Mouse (Mus musculus) embryonic facial prominence, embryonic 10.5 days (tissue): Measurements from ENCODE around the gene Per2. TPM values are rescaled to one million over a fixed set of nuclear protein-coding genes. Genes with fewer than 3 reads are reported as not detected.
A peak's percentile ranks its signal among the peaks of the same experiment; 100 is the strongest.

Source experiments
- DNase-seq: peaks from one replicate; pipeline ENCODE4 v3.0.0-alpha.2; 2017; ENCODE audit warnings: low spot score
- H3K27ac ChIP-seq: fragments of 300-500 bp; sonication (generic); replicated peaks from 2 replicates; pipeline ENCODE4 v1.5.1; 2016; ENCODE audit warnings: mild to moderate bottlenecking
- H3K27me3 ChIP-seq: fragments of 300-500 bp; sonication (generic); replicated peaks from 2 replicates; pipeline ENCODE4 v1.6.1; 2016; ENCODE audit warnings: low read depth, mild to moderate bottlenecking; ENCODE audit not compliant: poor library complexity, severe bottlenecking
- H3K36me3 ChIP-seq: fragments of 300-500 bp; sonication (generic); replicated peaks from 2 replicates; pipeline ENCODE4 v1.6.1; 2016; ENCODE audit warnings: mild to moderate bottlenecking, moderate library complexity
- H3K4me1 ChIP-seq: fragments of 300-500 bp; sonication (generic); 2 replicates; pipeline ENCODE4 v1.6.1; 2016
- H3K4me3 ChIP-seq: fragments of 300-500 bp; sonication (generic); 2 replicates; pipeline ENCODE4 v1.5.1; 2016; ENCODE audit warnings: mild to moderate bottlenecking, moderate library complexity
- H3K9me3 ChIP-seq: fragments of 300-500 bp; sonication (generic); 2 replicates; pipeline ENCODE4 v1.6.1; 2016; ENCODE audit warnings: mild to moderate bottlenecking
- WGBS: fragments of 180-500 bp; shearing (Covaris S2); methylation state at CpG from one replicate; pipeline ENCODE4 v1.1.7; 2016; 5-methylcytosine and 5-hydroxymethylcytosine counted together
- polyA plus RNA-seq: library from polyadenylated mRNA; unstranded; fragments of >200 nt; fragmentation: Nextera tagmentation; extraction: Ambion mirVana; gene quantifications from 2 replicates; pipeline ENCODE4 v1.2.1, GENCODE M21; 2016

Gene Per2
- 1.3 and 2.0 TPM in 2 replicates for polyA plus RNA-seq

DNA sequence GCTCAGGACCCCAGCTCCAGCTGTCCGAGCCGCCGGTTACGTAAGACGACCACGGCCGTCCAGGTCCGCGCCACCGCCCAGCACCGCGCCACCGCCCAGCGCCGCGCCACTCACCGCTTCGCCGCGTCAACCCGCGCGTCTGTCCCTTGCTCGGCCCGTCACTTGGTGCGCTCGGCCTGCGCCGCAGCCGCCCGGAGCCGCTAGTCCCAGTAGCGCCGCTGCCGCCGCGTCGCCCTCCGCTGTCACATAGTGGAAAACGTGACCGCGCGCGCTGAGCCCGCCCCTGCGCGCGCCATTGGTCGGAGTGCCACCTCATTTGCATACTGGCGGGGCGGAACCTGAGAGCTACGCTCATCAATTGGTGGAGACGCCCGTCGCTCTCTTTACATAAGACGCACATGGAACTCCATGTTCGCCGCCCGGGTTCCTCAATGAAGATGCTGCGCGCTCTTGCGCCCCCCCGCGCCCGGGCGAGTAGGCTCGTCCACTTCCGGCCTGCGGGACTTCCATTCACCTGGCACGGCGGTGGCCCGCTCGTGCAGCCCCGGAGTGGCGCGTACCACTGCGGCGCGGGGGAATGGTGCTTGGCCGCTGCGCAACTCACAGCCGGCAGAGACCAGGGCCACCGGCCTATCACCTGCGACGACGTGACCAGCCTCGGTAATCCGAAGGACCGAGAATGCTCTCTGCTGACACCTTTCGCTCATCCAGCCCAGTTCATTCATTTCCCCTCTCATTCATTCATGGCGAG is at the start of gene Per2:
Gene Per2 (minus strand): TSS at position 266 of the 751 bp plus-strand sequence.
- peak; percentile 100 for DNase-seq
- H3K9me3 ChIP-seq = no peaks in the 10 kb centered on the region
- H3K4me1 ChIP-seq = peaks cover 64% of the 10 kb centered on the region
- peaks cover 25% of the 10 kb centered on the region for H3K27me3 ChIP-seq
- no peaks in the 10 kb centered on the region for H3K36me3 ChIP-seq
- WGBS = under 1% methylated on average over 91 of the region's 91 CpGs
- H3K4me3 ChIP-seq = peak within 1 kb of the TSS; percentile 79
- peak within 1 kb of the TSS; percentile 80 for H3K27ac ChIP-seq

DNA sequence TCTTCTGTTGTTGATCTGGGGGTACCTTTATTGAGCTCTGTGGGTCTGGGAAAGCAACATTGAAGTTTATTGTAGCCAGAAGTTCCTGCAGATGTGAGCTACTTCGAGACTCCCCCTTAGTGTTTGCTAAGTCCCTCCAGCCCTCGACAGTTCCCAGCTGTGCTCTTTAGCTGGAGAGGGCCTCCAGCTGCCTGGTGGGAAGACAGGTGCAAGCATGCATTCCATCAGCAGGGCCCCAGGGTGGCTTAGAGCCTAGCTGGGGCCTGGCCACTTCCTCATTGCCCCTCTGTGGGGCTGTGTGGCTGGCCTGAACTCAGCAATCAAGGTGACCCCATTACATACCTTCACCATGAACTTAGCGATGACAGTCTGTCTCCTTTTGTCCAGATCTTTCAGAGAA is 45.5 kb upstream of the Per2 start:
- no peaks in the 10 kb centered on the region for H3K4me1 ChIP-seq
- peaks cover 85% of the 10 kb centered on the region for H3K36me3 ChIP-seq
- DNase-seq = no peak
- no peak overlapping the region for H3K27ac ChIP-seq
- H3K9me3 ChIP-seq = no peaks in the 10 kb centered on the region
- H3K4me3 ChIP-seq = no peak overlapping the region
- H3K27me3 ChIP-seq = no peaks in the 10 kb centered on the region
- WGBS = 74% methylated on average over 3 of the region's 3 CpGs

DNA sequence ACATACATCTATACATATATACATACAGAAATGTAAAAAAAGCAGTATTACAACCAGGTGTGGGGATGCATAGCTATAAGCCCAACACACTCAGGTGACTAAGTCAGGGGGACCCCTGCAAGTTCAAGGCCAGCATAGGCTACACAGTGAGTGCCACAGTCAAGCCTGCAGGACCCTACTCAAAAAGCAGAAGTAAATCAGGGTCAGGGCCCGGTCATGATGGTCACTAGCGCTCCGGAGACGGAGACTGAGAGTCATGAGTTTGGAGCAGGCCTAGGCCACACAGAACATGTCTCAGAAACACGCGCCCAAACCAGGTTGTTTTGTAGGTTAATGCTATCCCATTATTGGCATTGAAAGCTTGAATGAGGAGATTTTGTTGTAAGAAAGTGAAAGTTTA is 39.5 kb upstream of the Per2 start:
- no peak for DNase-seq
- 93% methylated on average over 6 of the region's 6 CpGs for WGBS

DNA sequence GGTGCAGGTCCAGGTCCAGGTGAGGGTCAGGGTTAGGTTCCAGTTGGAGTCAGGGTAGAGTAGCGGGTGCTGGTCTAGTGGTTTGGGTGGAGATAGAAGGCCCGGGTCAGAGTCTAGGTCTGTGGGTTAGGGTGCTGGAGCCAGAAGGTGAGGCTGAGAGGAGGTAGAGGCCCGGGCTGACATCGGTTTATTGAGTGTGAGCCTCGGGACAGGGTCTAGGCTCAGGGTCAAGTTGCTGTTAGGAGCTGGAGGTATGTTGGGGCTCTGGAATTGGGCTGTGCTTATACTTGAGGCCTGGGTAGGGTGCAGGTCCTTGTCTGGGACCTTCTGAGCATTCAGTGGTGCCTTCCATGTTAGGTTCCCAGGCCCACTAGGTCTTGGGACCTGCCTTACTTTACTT is 36.2 kb upstream of the Per2 start:
- 55% methylated on average over 5 of the region's 5 CpGs for WGBS
- H3K4me1 ChIP-seq = peaks cover 24% of the 10 kb centered on the region
- peaks cover 19% of the 10 kb centered on the region for H3K36me3 ChIP-seq
- no peak for DNase-seq
- no peaks in the 10 kb centered on the region for H3K9me3 ChIP-seq
- peak overlapping the region; percentile 93 for H3K4me3 ChIP-seq
- peaks cover 8% of the 10 kb centered on the region for H3K27me3 ChIP-seq
- H3K27ac ChIP-seq = peak overlapping the region; percentile 83; the same call in 1 of the 2 replicates

More for the DNA sequence above, 39.5 kb upstream of the Per2 start:
- H3K27me3 ChIP-seq = peaks cover 4% of the 10 kb centered on the region
- H3K4me3 ChIP-seq = no peak overlapping the region
- H3K9me3 ChIP-seq = no peaks in the 10 kb centered on the region
- peaks cover 49% of the 10 kb centered on the region for H3K36me3 ChIP-seq
- H3K4me1 ChIP-seq = peaks cover 24% of the 10 kb centered on the region
- no peak overlapping the region for H3K27ac ChIP-seq

DNA sequence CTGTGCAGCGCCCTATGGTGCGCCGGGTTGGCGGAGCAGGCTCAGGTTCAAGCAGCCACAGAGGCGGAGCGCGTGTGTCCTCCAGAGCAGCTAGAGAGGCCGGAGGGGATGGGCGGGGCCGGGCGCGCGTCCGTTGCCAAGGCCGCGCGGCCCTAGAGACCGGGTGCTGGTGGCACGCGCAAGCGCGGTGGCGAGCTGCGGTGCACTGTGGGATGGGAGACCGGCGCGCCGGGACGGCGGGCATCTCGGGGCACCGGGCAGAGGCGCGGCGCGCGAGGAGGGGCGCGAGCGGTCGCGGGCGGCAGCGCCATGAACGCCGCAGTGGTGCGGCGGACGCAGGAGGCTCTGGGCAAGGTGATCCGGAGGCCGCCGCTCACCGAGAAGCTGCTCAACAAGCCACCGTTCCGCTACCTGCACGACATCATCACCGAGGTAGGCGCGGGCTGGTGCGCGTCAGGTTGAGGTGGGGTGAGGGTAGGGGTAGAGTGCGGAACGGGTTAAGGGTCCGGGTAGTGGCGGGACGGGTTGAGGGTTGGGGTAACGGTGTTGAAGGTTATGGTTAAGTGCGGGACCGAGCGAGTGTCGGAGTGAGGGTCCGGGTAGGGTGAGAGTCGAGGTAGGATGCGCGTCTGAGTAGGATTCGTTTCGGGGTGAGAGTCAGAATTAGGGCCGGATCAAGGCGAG is 35.5 kb upstream of the Per2 start, which contains the start of gene Traf3ip1:
Gene Traf3ip1 (plus strand): TSS at position 191 of the 684 bp plus-strand sequence.
- DNase-seq = peak; percentile 96
- peaks cover 11% of the 10 kb centered on the region for H3K36me3 ChIP-seq
- WGBS = under 1% methylated on average over 79 of the region's 79 CpGs

DNA sequence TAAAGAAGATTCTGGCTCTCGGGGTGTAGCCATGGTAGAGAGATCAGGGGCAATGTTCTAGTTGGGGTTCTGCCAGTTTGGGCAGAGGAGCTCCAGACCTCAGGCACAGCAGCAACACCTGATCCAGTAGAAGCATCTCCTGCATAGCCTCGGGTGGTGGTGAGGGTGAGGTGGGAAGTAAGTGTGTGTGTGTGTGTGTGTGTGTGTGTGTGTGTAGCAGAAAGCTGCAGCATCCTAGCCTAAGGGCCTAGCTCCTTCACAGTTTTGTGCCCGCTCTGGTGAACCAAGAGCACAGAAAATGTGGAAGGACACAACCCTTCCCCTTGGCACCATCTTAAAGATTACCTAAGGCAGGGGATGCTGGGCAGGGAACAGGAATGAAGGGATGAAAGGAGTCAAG is 34.8 kb upstream of the Per2 start:
- Histone ChIP-seq H3K4me3 (peak overlapping the region; percentile 93), H3K4me1 (peaks cover 24% of the 10 kb centered on the region), H3K9me3 (no peaks in the 10 kb centered on the region), H3K36me3 (peaks cover 7% of the 10 kb centered on the region), H3K27me3 (peaks cover 8% of the 10 kb centered on the region), H3K27ac (peak overlapping the region; percentile 83; the same call in 1 of the 2 replicates)
- 53% methylated on average over 3 of the region's 3 CpGs for WGBS
- no peak for DNase-seq

More for the DNA sequence above, 35.5 kb upstream of the Per2 start, which contains the start of gene Traf3ip1:
- H3K9me3 ChIP-seq = no peaks in the 10 kb centered on the region
- H3K27ac ChIP-seq = peak within 1 kb of the TSS; percentile 83
- H3K4me1 ChIP-seq = peaks cover 24% of the 10 kb centered on the region
- H3K27me3 ChIP-seq = peaks cover 8% of the 10 kb centered on the region
- H3K4me3 ChIP-seq = peak within 1 kb of the TSS; percentile 93

DNA sequence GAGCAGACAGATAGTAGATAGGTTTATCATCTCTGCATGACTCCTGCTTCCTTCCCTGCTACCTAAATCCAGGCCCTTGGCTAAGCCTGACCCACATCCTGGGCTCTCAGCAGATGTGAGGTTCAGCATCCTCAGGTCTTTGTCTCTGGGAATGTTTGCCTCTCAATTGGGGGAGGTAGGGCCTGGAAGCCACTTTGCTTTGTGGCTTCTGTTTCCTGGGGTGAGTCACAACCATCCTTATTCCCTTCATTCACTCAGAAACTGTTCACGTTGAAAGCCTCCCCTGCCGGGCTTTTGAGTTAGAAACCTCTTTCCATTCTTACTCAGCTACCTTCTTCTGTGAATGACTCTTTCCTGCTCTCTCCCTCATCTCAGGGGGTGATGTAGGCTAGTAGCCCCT is 33.6 kb upstream of the Per2 start:
- WGBS = 23% methylated on average over 2 of the region's 2 CpGs

DNA sequence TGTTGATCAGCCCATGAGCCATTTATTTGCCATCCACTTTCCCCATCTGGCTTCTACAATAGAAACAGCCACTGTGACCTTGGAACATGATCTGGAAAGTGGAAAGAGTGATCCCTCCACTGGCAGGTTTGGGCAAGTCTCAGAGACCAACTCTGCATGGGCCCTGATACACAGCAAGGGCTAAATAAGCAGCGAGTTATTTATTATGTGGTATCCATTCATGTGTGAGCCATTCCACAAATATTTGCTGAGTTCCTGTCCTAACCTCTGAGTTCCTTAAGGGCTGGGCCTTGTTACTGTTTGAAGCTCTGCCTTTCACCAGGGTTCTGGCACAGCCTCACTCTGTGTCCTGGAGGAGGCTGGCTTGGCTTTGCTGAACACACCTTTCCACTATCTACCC is 31.2 kb upstream of the Per2 start:
- 76% methylated on average over 1 of the region's 1 CpGs for WGBS
- no peak overlapping the region for H3K27ac ChIP-seq

More for the DNA sequence above, 33.6 kb upstream of the Per2 start:
- Histone ChIP-seq H3K4me3 (no peak overlapping the region), H3K27me3 (peaks cover 8% of the 10 kb centered on the region), H3K36me3 (no peaks in the 10 kb centered on the region), H3K9me3 (no peaks in the 10 kb centered on the region), H3K4me1 (peaks cover 24% of the 10 kb centered on the region), H3K27ac (no peak overlapping the region)
- DNase-seq = no peak

DNA sequence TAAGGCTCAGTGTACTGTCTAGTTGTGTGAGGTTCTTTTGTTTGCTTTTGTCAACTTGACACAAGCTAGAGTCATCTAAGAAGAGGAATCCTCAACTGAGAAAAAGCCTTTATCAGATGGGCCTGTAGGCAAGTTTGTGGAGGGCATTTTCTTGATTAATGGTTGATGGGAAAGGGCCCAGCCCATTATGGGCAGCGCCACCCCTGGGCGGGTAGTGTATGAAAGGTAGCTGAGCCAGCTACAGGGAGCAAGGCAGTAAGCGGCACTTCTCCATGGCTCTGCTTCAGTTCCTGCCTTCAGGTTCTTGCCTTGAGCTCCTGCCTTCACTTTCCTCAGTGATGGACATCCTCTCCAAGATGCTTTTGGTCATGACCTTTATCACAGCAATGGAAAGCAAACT is 27.0 kb upstream of the Per2 start:
- no peak for DNase-seq
- Histone ChIP-seq H3K27me3 (no peaks in the 10 kb centered on the region), H3K4me3 (no peak overlapping the region), H3K27ac (no peak overlapping the region), H3K36me3 (no peaks in the 10 kb centered on the region), H3K9me3 (no peaks in the 10 kb centered on the region), H3K4me1 (peaks cover 9% of the 10 kb centered on the region; the same call in 1 of the 2 replicates)
- WGBS = 75% methylated on average over 3 of the region's 3 CpGs

More for the DNA sequence above, 31.2 kb upstream of the Per2 start:
- no peak for DNase-seq
- no peak overlapping the region for H3K4me3 ChIP-seq
- H3K9me3 ChIP-seq = no peaks in the 10 kb centered on the region
- H3K27me3 ChIP-seq = peaks cover 8% of the 10 kb centered on the region
- H3K4me1 ChIP-seq = peaks cover 14% of the 10 kb centered on the region
- H3K36me3 ChIP-seq = no peaks in the 10 kb centered on the region

DNA sequence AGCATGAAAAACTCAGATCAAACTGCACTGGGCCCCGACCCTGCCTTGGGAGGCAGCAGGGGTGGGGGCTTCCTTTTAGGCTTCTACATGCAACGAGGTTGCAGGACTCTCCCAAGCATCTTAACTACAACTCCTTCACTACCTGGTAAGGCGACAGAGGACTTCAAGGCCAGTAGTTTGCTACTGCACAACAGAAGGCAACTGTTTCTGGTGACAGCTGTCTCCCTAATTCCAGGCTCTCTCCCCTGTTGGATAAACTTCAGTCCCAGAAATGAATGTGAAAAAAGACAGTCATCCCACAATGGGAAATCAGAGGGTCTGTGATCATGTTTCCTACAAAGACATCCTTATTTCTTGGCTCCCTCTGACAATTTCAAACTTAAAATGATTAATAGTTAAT is 26.3 kb upstream of the Per2 start:
- H3K27ac ChIP-seq = no peak overlapping the region
- H3K4me3 ChIP-seq = no peak overlapping the region
- H3K27me3 ChIP-seq = no peaks in the 10 kb centered on the region
- no peak for DNase-seq
- H3K36me3 ChIP-seq = no peaks in the 10 kb centered on the region
- no peaks in the 10 kb centered on the region for H3K9me3 ChIP-seq
- peaks cover 9% of the 10 kb centered on the region; the same call in 1 of the 2 replicates for H3K4me1 ChIP-seq
- WGBS = 65% methylated on average over 3 of the region's 3 CpGs

DNA sequence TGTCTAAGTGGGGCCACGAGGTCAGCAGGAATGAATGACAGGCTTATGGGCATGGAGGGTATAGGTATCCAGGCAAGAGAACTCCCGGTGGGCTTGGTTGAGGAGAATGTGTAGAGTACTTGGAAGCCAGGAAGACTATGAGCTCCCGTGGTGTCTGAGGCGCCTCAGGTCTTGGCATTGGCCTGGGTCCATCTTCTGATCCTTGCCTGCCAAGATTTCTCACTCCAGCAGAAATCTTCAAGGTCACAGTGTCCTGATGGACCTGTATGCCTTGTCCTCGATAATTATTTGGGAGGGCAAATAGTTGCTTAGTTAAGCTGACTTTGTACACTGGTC is 24.9 kb upstream of the Per2 start:
- DNase-seq = no peak

DNA sequence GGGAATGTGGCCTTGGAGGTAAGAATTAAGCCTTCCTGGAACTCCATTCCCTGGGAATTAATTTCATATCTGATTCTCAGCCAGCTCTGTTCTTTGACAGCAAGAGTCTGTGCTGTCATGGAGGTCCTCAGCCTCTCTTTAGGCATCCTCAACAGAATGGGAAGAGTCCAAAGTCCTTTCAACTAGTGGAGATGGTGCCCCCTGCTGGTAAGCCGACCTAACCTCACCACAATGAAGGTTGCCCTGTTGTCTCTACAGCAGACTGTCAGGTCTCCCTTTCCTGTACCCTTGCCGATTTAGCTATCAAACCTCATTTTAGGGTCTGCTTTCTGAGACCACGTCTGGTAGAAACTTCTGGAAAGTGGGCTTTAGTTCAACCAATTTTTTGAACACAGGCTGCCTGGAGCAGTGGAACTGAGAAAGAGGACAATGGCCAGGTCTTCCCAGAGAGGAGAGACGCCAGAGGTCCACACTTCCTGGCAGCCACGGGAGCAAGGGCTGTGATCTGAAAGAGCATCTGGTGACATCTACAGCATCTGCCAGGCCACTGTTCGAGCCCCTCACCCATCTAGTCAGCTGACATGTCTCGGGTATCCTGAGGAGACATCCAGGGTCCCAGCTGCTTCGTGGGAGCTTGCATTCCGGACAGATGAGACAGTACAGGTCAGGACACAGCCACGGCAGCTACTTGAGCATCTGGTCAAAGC is 24.3 kb upstream of the Per2 start:
- no peaks in the 10 kb centered on the region for H3K36me3 ChIP-seq
- H3K4me3 ChIP-seq = no peak overlapping the region
- peak; percentile 78 for DNase-seq
- H3K4me1 ChIP-seq = peaks cover 9% of the 10 kb centered on the region; the same call in 1 of the 2 replicates
- H3K9me3 ChIP-seq = no peaks in the 10 kb centered on the region
- no peaks in the 10 kb centered on the region for H3K27me3 ChIP-seq
- H3K27ac ChIP-seq = no peak overlapping the region
- WGBS = 46% methylated on average over 10 of the region's 10 CpGs

More for the DNA sequence above, 24.9 kb upstream of the Per2 start:
- Histone ChIP-seq H3K27ac (no peak overlapping the region), H3K9me3 (no peaks in the 10 kb centered on the region), H3K4me1 (peaks cover 9% of the 10 kb centered on the region; the same call in 1 of the 2 replicates), H3K36me3 (no peaks in the 10 kb centered on the region), H3K4me3 (no peak overlapping the region), H3K27me3 (no peaks in the 10 kb centered on the region)
- WGBS = 73% methylated on average over 5 of the region's 5 CpGs
